Mouse (Mus musculus) spleen, embryonic (tissue): Measurements from ENCODE around the gene Prc1.

ENCODE experiments used
- CTCF ChIA-PET: fragments of 350-600 bp; sonication (Branson Sonifier 250); formaldehyde crosslinking; loops from one replicate; lab custom pipeline; 2022; lab: Charles Lee

Gene Prc1

GRCm38 (mm10) chr7:80283226-80283918, 10.9 kb upstream of the Prc1 start:
- CTCF ChIA-PET = no interaction called here

GRCm38 (mm10) chr7:80284391-80284790, 9.9 kb upstream of the Prc1 start:
- CTCF ChIA-PET = interaction anchor here (0.5 kb wide), 1 partner anchor 55 kb away, joined by 3 read pairs; no protein-coding TSS in a partner anchor

GRCm38 (mm10) chr7:80285725-80286124, 8.5 kb upstream of the Prc1 start:
- CTCF ChIA-PET = interaction anchor here (0.7 to 0.8 kb wide), 2 partner anchors 38 to 52 kb away, joined by 3 to 6 read pairs; no protein-coding TSS in a partner anchor

- CTCF ChIA-PET = no interaction called here
Measured at GRCm38 (mm10) chr7:80287736-80288135, 6.5 kb upstream of the Prc1 start.

- CTCF ChIA-PET = interaction anchor here (1.1 kb wide), 1 partner anchor 139 kb away, joined by 4 read pairs; no protein-coding TSS in a partner anchor
Measured at GRCm38 (mm10) chr7:80294764-80295648, 756 bp downstream of the Prc1 start.

GRCm38 (mm10) chr7:80296462-80296861, 2.2 kb downstream of the Prc1 start:
- CTCF ChIA-PET = no interaction called here

- CTCF ChIA-PET = no interaction called here
Measured at GRCm38 (mm10) chr7:80297041-80297440, 2.8 kb downstream of the Prc1 start.

GRCm38 (mm10) chr7:80298754-80299153, 4.5 kb downstream of the Prc1 start:
- CTCF ChIA-PET = no interaction called here

GRCm38 (mm10) chr7:80299568-80299967, 5.3 kb downstream of the Prc1 start:
- CTCF ChIA-PET = no interaction called here

- CTCF ChIA-PET = interaction anchor here (0.6 kb wide), 1 partner anchor 159 kb away, joined by 6 read pairs; no protein-coding TSS in a partner anchor
Measured at GRCm38 (mm10) chr7:80301522-80301921, 7.3 kb downstream of the Prc1 start.

GRCm38 (mm10) chr7:80307766-80308165, 13.5 kb downstream of the Prc1 start:
- CTCF ChIA-PET = interaction anchor here (0.7 kb wide), 1 partner anchor 355 kb away, joined by 3 read pairs; no protein-coding TSS in a partner anchor

- CTCF ChIA-PET = no interaction called here
Measured at GRCm38 (mm10) chr7:80310771-80311170, 16.5 kb downstream of the Prc1 start.

- CTCF ChIA-PET = no interaction called here
Measured at GRCm38 (mm10) chr7:80315733-80316132, 21.5 kb downstream of the Prc1 start.

GRCm38 (mm10) chr7:80317439-80318115, 23.3 kb downstream of the Prc1 start:
- CTCF ChIA-PET = no interaction called here

- CTCF ChIA-PET = interaction anchor here (0.6 kb wide), 2 partner anchors 14 to 178 kb away, joined by 3 to 6 read pairs; no protein-coding TSS in a partner anchor
Measured at GRCm38 (mm10) chr7:80318670-80319069, 24.4 kb downstream of the Prc1 start.

- CTCF ChIA-PET = interaction anchor here (0.5 kb wide), 1 partner anchor 211 kb away, joined by 3 read pairs; no protein-coding TSS in a partner anchor
Measured at GRCm38 (mm10) chr7:80319846-80320496, 25.7 kb downstream of the Prc1 start.

- CTCF ChIA-PET = interaction anchor here (0.6 kb wide), 1 partner anchor 37 kb away, joined by 6 read pairs; no protein-coding TSS in a partner anchor
Measured at GRCm38 (mm10) chr7:80323336-80323735, 29.1 kb downstream of the Prc1 start.

- CTCF ChIA-PET = interaction anchor here (0.6 to 0.7 kb wide), 6 partner anchors 16 to 303 kb away, joined by 3 to 11 read pairs (median 7); no protein-coding TSS in a partner anchor
Measured at GRCm38 (mm10) chr7:80324043-80324815, 30.0 kb downstream of the Prc1 start, which contains the start of gene Rccd1. Rccd1 (minus strand) TSS chr7:80324454.

- CTCF ChIA-PET = interaction anchor here (0.6 to 0.7 kb wide), 6 partner anchors 9 to 302 kb away, joined by 3 to 11 read pairs (median 4); no protein-coding TSS in a partner anchor
Measured at GRCm38 (mm10) chr7:80324816-80325119, 30.5 kb downstream of the Prc1 start.
